Mouse (Mus musculus) heart, adult 2 months (tissue): ENCODE data around the gene Thbs3. TPM values are rescaled to one million over a fixed set of nuclear protein-coding genes. Genes with fewer than 3 reads are reported as not detected.

Source experiments
- DNase-seq, 2 experiments: peaks; one replicate each; pipeline ENCODE4 v3.0.0; 2021
- H3K27ac ChIP-seq: fragments of 200-600 bp; 2 replicates; pipeline ENCODE4 v1.8.1; 2022
- H3K27me3 ChIP-seq: fragments of 200-500 bp; 2 replicates; pipeline ENCODE4 v1.6.1; 2012; ENCODE audit warnings: mild to moderate bottlenecking, low read length, inconsistent platforms, mixed read lengths; ENCODE audit not compliant: control insufficient read depth, insufficient read depth
- H3K36me3 ChIP-seq: fragments of 200-500 bp; 2 replicates; pipeline ENCODE4 v1.6.1; 2012; ENCODE audit warnings: low read length, inconsistent platforms; ENCODE audit not compliant: control insufficient read depth, insufficient read depth
- H3K4me1 ChIP-seq: fragments of 200-500 bp; 2 replicates; pipeline ENCODE4 v1.6.1; 2011; ENCODE audit warnings: low read length; ENCODE audit not compliant: control insufficient read depth, insufficient read depth
- H3K4me3 ChIP-seq: fragments of 200-600 bp; 2 replicates; pipeline ENCODE4 v1.8.1; 2022
- H3K79me2 ChIP-seq: fragments of 200-500 bp; replicated peaks from 2 replicates; pipeline ENCODE4 v1.6.1; 2012; ENCODE audit warnings: mild to moderate bottlenecking, inconsistent platforms, low read length, moderate library complexity, mixed read lengths; ENCODE audit not compliant: control insufficient read depth, insufficient read depth
- H3K9ac ChIP-seq: fragments of 200-500 bp; 2 replicates; pipeline ENCODE4 v1.6.1; 2012; ENCODE audit warnings: low read depth, mild to moderate bottlenecking, control low read depth, inconsistent platforms, low read length, mixed read lengths
- CTCF ChIP-seq: fragments of 200-600 bp; IDR thresholded peaks from 2 replicates; pipeline ENCODE4 v1.8.1; 2022; ENCODE audit warnings: antibody characterized with exemption, mild to moderate bottlenecking, moderate library complexity
- EP300 ChIP-seq: fragments of 200-500 bp; IDR thresholded peaks from 2 replicates; pipeline ENCODE4 v1.6.1; 2011; ENCODE audit warnings: low read depth, low read length, control low read depth; ENCODE audit not compliant: insufficient read depth
- POLR2A ChIP-seq: fragments of 200-500 bp; IDR thresholded peaks from 2 replicates; pipeline ENCODE4 v1.6.1; 2011; ENCODE audit warnings: mild to moderate bottlenecking, low read depth, low read length, control low read depth; ENCODE audit not compliant: insufficient read depth
- WGBS: fragments of 180-500 bp; shearing (Covaris S2); methylation state at CpG from one replicate; pipeline ENCODE4 v1.1.7; 2018; 5-methylcytosine and 5-hydroxymethylcytosine counted together
- intact Hi-C: fragments of 180-260 bp; cut with DNase I; formaldehyde crosslinking; loops from one replicate; pipeline ENCODE4 v1.15.1; 2025
- polyA plus RNA-seq: library from polyadenylated mRNA; depleted of rRNA; stranded (reverse); fragments of >200 nt; gene quantifications from 2 replicates; pipeline ENCODE4 v1.2.3, GENCODE M21; 2012
- total RNA-seq, 2 experiments: library from RNA; stranded (reverse); gene quantifications; 2 replicates each; pipeline ENCODE4 v1.2.3; 2021

Gene Thbs3
- total and polyA plus RNA-seq, 3 experiments = 3.4 to 15.8 (median 5.1) TPM

- 45% methylated on average over 7 of the region's 7 CpGs for WGBS
- Histone ChIP-seq H3K4me3 (peak overlapping the region; percentile 77), H3K79me2 (no peaks in the 10 kb centered on the region), H3K9ac (no peak overlapping the region), H3K27me3 (no peaks in the 10 kb centered on the region), H3K36me3 (no peaks in the 10 kb centered on the region; the same call in 1 of the 2 replicates), H3K27ac (no peak overlapping the region), H3K4me1 (peaks cover 2% of the 10 kb centered on the region)
- intact Hi-C loops = no loop called here
- no peak for TF ChIP-seq CTCF
- TF ChIP-seq EP300 = no peak
- no peak for TF ChIP-seq POLR2A
- no peak for DNase-seq
Measured at GRCm38 (mm10) chr3:89182531-89183057, 32.4 kb upstream of the Thbs3 start.

GRCm38 (mm10) chr3:89183058-89183958 lies 31.7 kb upstream of the Thbs3 start, which contains the start of gene Fam189b:
TSS of gene Fam189b (plus strand) at chr3:89183143.
- Histone ChIP-seq H3K4me3 (peak within 1 kb of the TSS; percentile 77), H3K27me3 (no peaks in the 10 kb centered on the region), H3K4me1 (peaks cover under 1% of the 10 kb centered on the region), H3K79me2 (no peaks in the 10 kb centered on the region), H3K27ac (peak within 1 kb of the TSS; percentile 67), H3K9ac (peak within 1 kb of the TSS; percentile 61), H3K36me3 (no peaks in the 10 kb centered on the region; the same call in 1 of the 2 replicates)
- 10% methylated on average over 39 of the region's 39 CpGs for WGBS
- DNase-seq = peak; percentile 85 to 87
- TF ChIP-seq CTCF (no peak), POLR2A (peak; percentile 85)
- intact Hi-C loops = no loop called here

- no peak for TF ChIP-seq CTCF
- TF ChIP-seq EP300 = no peak
- TF ChIP-seq POLR2A = no peak
- Histone ChIP-seq H3K27me3 (no peaks in the 10 kb centered on the region), H3K36me3 (no peaks in the 10 kb centered on the region), H3K79me2 (no peaks in the 10 kb centered on the region), H3K4me3 (no peak overlapping the region), H3K27ac (no peak overlapping the region), H3K9ac (peak overlapping the region; percentile 61; the same call in 1 of the 2 replicates), H3K4me1 (no peaks in the 10 kb centered on the region)
- intact Hi-C loops = no loop called here
- DNase-seq = no peak
- WGBS = 76% methylated on average over 6 of the region's 6 CpGs
Measured at GRCm38 (mm10) chr3:89183959-89184315, 31.0 kb upstream of the Thbs3 start.

- DNase-seq = peak in 1 of 2 experiments; percentile 20
- no peaks in the 10 kb centered on the region for H3K4me1 ChIP-seq
- H3K4me3 ChIP-seq = no peak overlapping the region
- H3K27ac ChIP-seq = no peak overlapping the region
- TF ChIP-seq CTCF = no peak
- TF ChIP-seq POLR2A = no peak
- TF ChIP-seq EP300 = no peak
- H3K9ac ChIP-seq = no peak overlapping the region
- WGBS = 63% methylated on average over 23 of the region's 23 CpGs
- intact Hi-C loops = no loop called here
- no peaks in the 10 kb centered on the region for H3K79me2 ChIP-seq
- no peaks in the 10 kb centered on the region for H3K36me3 ChIP-seq
- no peaks in the 10 kb centered on the region for H3K27me3 ChIP-seq
Measured at GRCm38 (mm10) chr3:89187197-89187596, 27.8 kb upstream of the Thbs3 start.

- H3K4me1 ChIP-seq = no peaks in the 10 kb centered on the region
- TF ChIP-seq POLR2A (no peak), EP300 (no peak), CTCF (no peak)
- H3K79me2 ChIP-seq = no peaks in the 10 kb centered on the region
- DNase-seq = no peak
- H3K9ac ChIP-seq = no peak overlapping the region
- intact Hi-C loops = no loop called here
- 84% methylated on average over 18 of the region's 18 CpGs for WGBS
- H3K27ac ChIP-seq = no peak overlapping the region
- no peaks in the 10 kb centered on the region for H3K27me3 ChIP-seq
- H3K36me3 ChIP-seq = no peaks in the 10 kb centered on the region
- H3K4me3 ChIP-seq = no peak overlapping the region
Measured at GRCm38 (mm10) chr3:89187690-89188477, 27.1 kb upstream of the Thbs3 start.

GRCm38 (mm10) chr3:89188478-89188875 lies 26.5 kb upstream of the Thbs3 start:
- no peaks in the 10 kb centered on the region for H3K36me3 ChIP-seq
- no peak overlapping the region for H3K4me3 ChIP-seq
- no peak overlapping the region for H3K27ac ChIP-seq
- DNase-seq = no peak
- intact Hi-C loops = no loop called here
- no peak for TF ChIP-seq CTCF
- no peak for TF ChIP-seq EP300
- no peak for TF ChIP-seq POLR2A
- no peaks in the 10 kb centered on the region for H3K79me2 ChIP-seq
- no peaks in the 10 kb centered on the region for H3K4me1 ChIP-seq
- H3K27me3 ChIP-seq = no peaks in the 10 kb centered on the region
- no peak overlapping the region for H3K9ac ChIP-seq
- WGBS = 80% methylated on average over 12 of the region's 12 CpGs
